In genomic region chr9:108305170-108305569, GRCm38 (mm10) we compare ENCODE assay signal across 8 mouse cellular contexts. TPM values are rescaled to one million over a fixed set of nuclear protein-coding genes. Genes with fewer than 3 reads are reported as not detected.
A peak's percentile ranks its signal among the peaks of the same experiment; 100 is the strongest.
DNase-seq lines count a peak whose midpoint lies in the region; ATAC-seq lines count a peak whose summit lies in the region.

No protein-coding gene starts in this region.

- H3K4me1 ChIP-seq in forebrain, embryonic 12.5 days, result peaks cover 34% of the 10 kb centered on the region
- peaks cover 20% of the 10 kb centered on the region for H3K4me1 ChIP-seq in intestine, embryonic 15.5 days (replicated peaks)
- H3K4me1 ChIP-seq in midbrain, embryonic 11.5 days (ENCODE audit: control insufficient read depth, insufficient read depth, low read length), result peaks cover 20% of the 10 kb centered on the region

- 15% methylated on average over 1 of the region's 1 CpGs for WGBS in forebrain, embryonic 12.5 days
- WGBS in intestine, embryonic 15.5 days, result 3% methylated on average over 1 of the region's 1 CpGs
- WGBS in midbrain, embryonic 11.5 days, result 7% methylated on average over 1 of the region's 1 CpGs

- H3K36me3 ChIP-seq in forebrain, embryonic 12.5 days (replicated peaks), result peaks cover 26% of the 10 kb centered on the region
- H3K36me3 ChIP-seq in intestine, embryonic 15.5 days, result peaks cover 8% of the 10 kb centered on the region; the same call in 1 of the 2 replicates
- H3K36me3 ChIP-seq in midbrain, embryonic 11.5 days (ENCODE audit: control insufficient read depth, insufficient read depth, low read length), result peaks cover 8% of the 10 kb centered on the region

- peak overlapping the region; percentile 94 for H3K4me3 ChIP-seq in forebrain, embryonic 12.5 days (replicated peaks)
- H3K4me3 ChIP-seq in intestine, embryonic 15.5 days (replicated peaks), result peak overlapping the region; percentile 87
- peak overlapping the region; percentile 91 for H3K4me3 ChIP-seq in midbrain, embryonic 11.5 days (ENCODE audit: low read depth, low read length)

- peak; percentile 27 for DNase-seq in thymus, postnatal 14 days
- no peak for DNase-seq in thymus, postnatal 10 days (ENCODE audit: low spot score in 2 of 2)
- no peak for DNase-seq in midbrain, embryonic 11.5 days (ENCODE audit: low spot score, missing footprints)
- no peak for DNase-seq in Muller cell, postnatal 12 days (ENCODE audit: inconsistent ontology term)
- no peak for DNase-seq in urinary bladder, adult 2 months (ENCODE audit: low spot score)

- no peaks in the 10 kb centered on the region for H3K9me3 ChIP-seq in forebrain, embryonic 12.5 days
- no peaks in the 10 kb centered on the region for H3K9me3 ChIP-seq in intestine, embryonic 15.5 days
- no peaks in the 10 kb centered on the region for H3K9me3 ChIP-seq in midbrain, embryonic 11.5 days (ENCODE audit: control insufficient read depth, low read length)

- peak overlapping the region; percentile 86 for H3K9ac ChIP-seq in forebrain, embryonic 12.5 days
- H3K9ac ChIP-seq in intestine, embryonic 15.5 days, result peak overlapping the region; percentile 84
- H3K9ac ChIP-seq in midbrain, embryonic 11.5 days (ENCODE audit: low read length), result peak overlapping the region; percentile 81

- peak overlapping the region; percentile 100 for H3K27ac ChIP-seq in forebrain, embryonic 12.5 days
- H3K27ac ChIP-seq in intestine, embryonic 15.5 days, result peak overlapping the region; percentile 82
- peak overlapping the region; percentile 99 for H3K27ac ChIP-seq in midbrain, embryonic 11.5 days (ENCODE audit: low read depth, low read length)

- no peak for ATAC-seq in forebrain, embryonic 12.5 days (ENCODE audit: low FRiP score)
- ATAC-seq in intestine, embryonic 15.5 days, result no peak
- peak; percentile 2; the same call in 1 of the 2 replicates for ATAC-seq in midbrain, embryonic 11.5 days (ENCODE audit: low FRiP score)
- no peak for ATAC-seq in activated CD4-positive, CD25-positive, alpha-beta regulatory T cell, adult 4 months

- peak overlapping the region; percentile 90 for H3K4me2 ChIP-seq in forebrain, embryonic 12.5 days
- peak overlapping the region; percentile 60 for H3K4me2 ChIP-seq in intestine, embryonic 15.5 days (replicated peaks)
- H3K4me2 ChIP-seq in midbrain, embryonic 11.5 days, result peak overlapping the region; percentile 89

- no peaks in the 10 kb centered on the region for H3K27me3 ChIP-seq in forebrain, embryonic 12.5 days
- H3K27me3 ChIP-seq in intestine, embryonic 15.5 days (replicated peaks), result no peaks in the 10 kb centered on the region
- H3K27me3 ChIP-seq in midbrain, embryonic 11.5 days (ENCODE audit: control insufficient read depth, insufficient read depth, low read length), result no peaks in the 10 kb centered on the region

RNA-seq across cellular contexts. Expression of gene Rhoa, which starts 0.8 kb away (rescaled TPM):
- polyA plus RNA-seq in forebrain, embryonic 12.5 days (2016; fragmentation: Nextera tagmentation; extraction: Ambion mirVana), result 331 and 341 TPM in 2 replicates
- 422 and 453 TPM in 2 replicates for polyA plus RNA-seq in intestine, embryonic 15.5 days (2015; fragmentation: Nextera tagmentation; extraction: Ambion mirVana)
- polyA plus RNA-seq in midbrain, embryonic 11.5 days (2014; fragmentation: Nextera tagmentation; extraction: Ambion mirVana), result 278 and 298 TPM in 2 replicates
- 100 to 1,000 TPM; 294 to 378 TPM for polyA plus RNA-seq in activated CD4-positive, CD25-positive, alpha-beta regulatory T cell, adult 4 months (2017; shearing (Covaris generic))
- 304 and 339 TPM in 2 replicates for polyA plus RNA-seq in urinary bladder, adult 2 months (2012; rRNA removed)

RNA-seq across cellular contexts. Expression of gene Tcta, which starts 0.8 kb away (rescaled TPM):
- polyA plus RNA-seq in forebrain, embryonic 12.5 days (2016; fragmentation: Nextera tagmentation; extraction: Ambion mirVana), result 30.5 and 30.7 TPM in 2 replicates
- 34.1 and 37.1 TPM in 2 replicates for polyA plus RNA-seq in intestine, embryonic 15.5 days (2015; fragmentation: Nextera tagmentation; extraction: Ambion mirVana)
- 30.8 and 34.6 TPM in 2 replicates for polyA plus RNA-seq in midbrain, embryonic 11.5 days (2014; fragmentation: Nextera tagmentation; extraction: Ambion mirVana)
- polyA plus RNA-seq in activated CD4-positive, CD25-positive, alpha-beta regulatory T cell, adult 4 months (2017; shearing (Covaris generic)), result 10 to 100 TPM in 1 of 2 experiments, 1 to 10 TPM in 1; 9.7 to 13.5 TPM
- polyA plus RNA-seq in urinary bladder, adult 2 months (2012; rRNA removed), result 80.0 and 107 TPM in 2 replicates

RNA-seq across cellular contexts. Expression of gene Amt, which starts 8.5 kb away (rescaled TPM):
- polyA plus RNA-seq in forebrain, embryonic 12.5 days (2016; fragmentation: Nextera tagmentation; extraction: Ambion mirVana), result 17.7 and 22.4 TPM in 2 replicates
- 20.9 and 23.2 TPM in 2 replicates for polyA plus RNA-seq in intestine, embryonic 15.5 days (2015; fragmentation: Nextera tagmentation; extraction: Ambion mirVana)
- 24.2 and 27.1 TPM in 2 replicates for polyA plus RNA-seq in midbrain, embryonic 11.5 days (2014; fragmentation: Nextera tagmentation; extraction: Ambion mirVana)
- polyA plus RNA-seq in activated CD4-positive, CD25-positive, alpha-beta regulatory T cell, adult 4 months (2017; shearing (Covaris generic)), result under 1 TPM; 0.29 to 0.58 TPM
- 34.0 and 35.5 TPM in 2 replicates for polyA plus RNA-seq in urinary bladder, adult 2 months (2012; rRNA removed)

RNA-seq across cellular contexts. Expression of gene Nicn1, which starts 14.9 kb away (rescaled TPM):
- polyA plus RNA-seq in forebrain, embryonic 12.5 days (2016; fragmentation: Nextera tagmentation; extraction: Ambion mirVana), result 65.0 and 69.8 TPM in 2 replicates
- polyA plus RNA-seq in intestine, embryonic 15.5 days (2015; fragmentation: Nextera tagmentation; extraction: Ambion mirVana), result 28.9 and 29.5 TPM in 2 replicates
- polyA plus RNA-seq in midbrain, embryonic 11.5 days (2014; fragmentation: Nextera tagmentation; extraction: Ambion mirVana), result 61.2 and 64.0 TPM in 2 replicates
- polyA plus RNA-seq in activated CD4-positive, CD25-positive, alpha-beta regulatory T cell, adult 4 months (2017; shearing (Covaris generic)), result 1 to 10 TPM; 2.8 to 3.0 TPM
- 32.8 and 39.3 TPM in 2 replicates for polyA plus RNA-seq in urinary bladder, adult 2 months (2012; rRNA removed)

RNA-seq across cellular contexts. Expression of gene Gpx1, which starts 33.5 kb away (rescaled TPM):
- 574 and 659 TPM in 2 replicates for polyA plus RNA-seq in forebrain, embryonic 12.5 days (2016; fragmentation: Nextera tagmentation; extraction: Ambion mirVana)
- 1,041 and 1,081 TPM in 2 replicates for polyA plus RNA-seq in intestine, embryonic 15.5 days (2015; fragmentation: Nextera tagmentation; extraction: Ambion mirVana)
- polyA plus RNA-seq in midbrain, embryonic 11.5 days (2014; fragmentation: Nextera tagmentation; extraction: Ambion mirVana), result 796 and 834 TPM in 2 replicates
- 100 to 1,000 TPM; 573 to 811 TPM for polyA plus RNA-seq in activated CD4-positive, CD25-positive, alpha-beta regulatory T cell, adult 4 months (2017; shearing (Covaris generic))
- polyA plus RNA-seq in urinary bladder, adult 2 months (2012; rRNA removed), result 703 and 735 TPM in 2 replicates

Comparison
In these comparisons a context has a peak if more than half of its experiments do, and no peak if none do; other contexts are left out.
1. RNA of gene Amt, which starts 8.5 kb away (polyA plus RNA-seq): 34.0 to 35.5 TPM in urinary bladder, adult 2 months, 24.2 to 27.1 TPM in midbrain, embryonic 11.5 days, 20.9 to 23.2 TPM in intestine, embryonic 15.5 days and 17.7 to 22.4 TPM in forebrain, embryonic 12.5 days; 0.29 to 0.58 TPM in activated CD4-positive, CD25-positive, alpha-beta regulatory T cell, adult 4 months; every median in the first group is over 10 times any median in the second.
2. Peak in every context shown above with its lines, with median percentiles within 50 percentile points of each other: H3K27ac ChIP-seq, H3K4me2 ChIP-seq, H3K4me3 ChIP-seq and H3K9ac ChIP-seq.